Mouse (Mus musculus): Measurements from ENCODE around the gene Snrpd2.
A peak's percentile ranks its signal among the peaks of the same experiment; 100 is the strongest.

The Snrpd2 gene

GRCm38 (mm10) chr7:19179936-19180335 is 30.4 kb downstream of the Snrpd2 start:
- DNase-seq = no peak

GRCm38 (mm10) chr7:19180862-19181429 is 31.4 kb downstream of the Snrpd2 start:
- DNase-seq = peak; percentile 97

- DNase-seq = peak; percentile 90
Measured at GRCm38 (mm10) chr7:19184250-19184649, 34.7 kb downstream of the Snrpd2 start.

GRCm38 (mm10) chr7:19184758-19185157 is 35.2 kb downstream of the Snrpd2 start:
- DNase-seq = peak; percentile 87

- no peak for DNase-seq
Measured at GRCm38 (mm10) chr7:19194676-19195075, 45.2 kb downstream of the Snrpd2 start.

- peak; percentile 87 for DNase-seq
Measured at GRCm38 (mm10) chr7:19196676-19197075, 47.2 kb downstream of the Snrpd2 start.

GRCm38 (mm10) chr7:19197985-19198384 is 48.5 kb downstream of the Snrpd2 start:
- no peak for DNase-seq

- no peak for DNase-seq
Measured at GRCm38 (mm10) chr7:19201660-19202059, 52.1 kb downstream of the Snrpd2 start.

- no peak for DNase-seq
Measured at GRCm38 (mm10) chr7:19202065-19202850, 52.7 kb downstream of the Snrpd2 start.
